Mouse (Mus musculus): ENCODE data around the gene Amotl1.

DNA sequence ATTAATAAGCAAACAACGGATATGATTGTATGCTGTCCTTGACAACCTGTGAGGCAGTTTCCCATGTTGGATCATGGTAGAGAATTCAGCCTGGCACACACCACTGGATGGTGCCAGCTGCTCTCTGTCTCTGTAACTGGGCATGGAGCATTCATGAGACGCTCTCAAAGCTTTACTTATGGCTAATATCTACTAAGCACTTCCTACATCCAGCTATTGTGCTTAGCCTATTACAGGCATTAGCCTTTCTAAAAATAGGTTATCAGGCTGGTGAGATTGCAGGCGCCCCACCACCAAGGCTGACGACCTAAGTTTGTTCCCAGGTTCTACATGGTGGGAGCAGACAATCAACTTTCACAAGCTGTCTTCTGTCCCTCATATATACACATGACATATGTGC is 65.9 kb downstream of the Amotl1 start:
- TF ChIP-seq CTCF (IDR thresholded peaks at IDR 0.05; ENCODE audit: low read depth, low read length) = no peak
- TF ChIP-seq POLR2A (IDR thresholded peaks at IDR 0.05; ENCODE audit: extremely low read depth, insufficient read depth, low read length) = no peak

Data from liver, adult 2 months (tissue).